Mouse (Mus musculus) bone marrow macrophage, adult 2 months (primary cell): ENCODE results near the gene Otol1.

ENCODE experiments used
- CTCF ChIP-seq: IDR thresholded peaks from 2 replicates; pipeline ENCODE4 v1.5.1; 2012; ENCODE audit warnings: low read depth, mild to moderate bottlenecking, low read length, moderate library complexity
- POLR2A ChIP-seq: IDR thresholded peaks from 2 replicates; pipeline ENCODE4 v1.6.1; 2012; ENCODE audit warnings: mild to moderate bottlenecking, low read depth, low read length, borderline replicate concordance

DNA sequence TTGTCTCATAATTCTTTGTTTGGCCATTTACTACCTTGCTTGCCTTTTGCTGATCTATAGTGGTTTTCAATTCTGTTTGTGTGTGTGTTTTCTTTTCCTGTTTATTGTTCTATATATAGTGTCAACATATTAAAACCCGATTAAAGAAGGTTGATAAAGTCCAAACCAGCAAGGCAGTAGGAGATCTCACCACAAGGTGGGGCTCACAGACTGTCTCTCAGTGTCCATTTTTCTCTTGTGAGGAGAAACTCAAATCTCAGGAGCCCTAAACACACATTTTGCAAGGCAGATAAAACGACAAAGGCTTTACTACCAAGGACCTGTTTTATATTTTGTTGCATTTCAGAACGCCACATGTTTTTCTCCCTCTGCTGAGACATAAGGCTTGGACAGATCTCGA lies 28.2 kb downstream of the Otol1 start:
- TF ChIP-seq POLR2A (no peak), CTCF (no peak)
